Mouse (Mus musculus): ENCODE results near the gene Ccl17. TPM values are rescaled to one million over a fixed set of nuclear protein-coding genes. Genes with fewer than 3 reads are reported as not detected.

The Ccl17 gene
- polyA plus RNA-seq, 1 experiment from 2014 or later, result 0.32 TPM

GRCm38 (mm10) chr8:94794782-94795181 lies 15.5 kb upstream of the Ccl17 start:
- 92% methylated on average over 2 of the region's 2 CpGs for WGBS
- H3K4me3 ChIP-seq, result no peak overlapping the region
- H3K4me1 ChIP-seq, result no peaks in the 10 kb centered on the region
- no peak for ATAC-seq (ENCODE audit: borderline replicate concordance, extremely low read depth, low FRiP score, low TSS enrichment)
- no peaks in the 10 kb centered on the region for H3K27me3 ChIP-seq
- H3K9me3 ChIP-seq, result no peaks in the 10 kb centered on the region
- H3K4me2 ChIP-seq, result no peak overlapping the region
- H3K27ac ChIP-seq, result no peak overlapping the region
- H3K36me3 ChIP-seq, result no peaks in the 10 kb centered on the region
- H3K9ac ChIP-seq, result no peak overlapping the region

- Histone ChIP-seq H3K36me3 (no peaks in the 10 kb centered on the region), H3K4me2 (no peak overlapping the region), H3K9ac (no peak overlapping the region), H3K27me3 (no peaks in the 10 kb centered on the region), H3K4me1 (peaks cover 4% of the 10 kb centered on the region; the same call in 1 of the 2 replicates), H3K4me3 (no peak overlapping the region), H3K9me3 (no peaks in the 10 kb centered on the region), H3K27ac (no peak overlapping the region)
- 53% methylated on average over 7 of the region's 7 CpGs for WGBS
- ATAC-seq (ENCODE audit: borderline replicate concordance, extremely low read depth, low FRiP score, low TSS enrichment), result no peak
Measured at GRCm38 (mm10) chr8:94800278-94800968, 9.8 kb upstream of the Ccl17 start.

- H3K9ac ChIP-seq, result no peak overlapping the region
Measured at GRCm38 (mm10) chr8:94801293-94802095, 8.8 kb upstream of the Ccl17 start.

GRCm38 (mm10) chr8:94802375-94802774 lies 7.9 kb upstream of the Ccl17 start:
- no peak overlapping the region for H3K9ac ChIP-seq
- 49% methylated on average over 4 of the region's 4 CpGs for WGBS
- H3K4me1 ChIP-seq, result peaks cover 4% of the 10 kb centered on the region; the same call in 1 of the 2 replicates
- H3K36me3 ChIP-seq, result no peaks in the 10 kb centered on the region
- H3K4me2 ChIP-seq, result no peak overlapping the region
- no peak for ATAC-seq (ENCODE audit: borderline replicate concordance, extremely low read depth, low FRiP score, low TSS enrichment)
- no peak overlapping the region for H3K27ac ChIP-seq
- no peaks in the 10 kb centered on the region for H3K27me3 ChIP-seq
- H3K9me3 ChIP-seq, result no peaks in the 10 kb centered on the region
- H3K4me3 ChIP-seq, result no peak overlapping the region

More at GRCm38 (mm10) chr8:94801293-94802095, 8.8 kb upstream of the Ccl17 start:
- no peak overlapping the region for H3K4me3 ChIP-seq
- H3K4me1 ChIP-seq, result peaks cover 4% of the 10 kb centered on the region; the same call in 1 of the 2 replicates
- H3K27ac ChIP-seq, result no peak overlapping the region
- H3K27me3 ChIP-seq, result no peaks in the 10 kb centered on the region
- WGBS, result 33% methylated on average over 14 of the region's 14 CpGs
- H3K36me3 ChIP-seq, result no peaks in the 10 kb centered on the region
- peak overlapping the region; percentile 31; the same call in 1 of the 2 replicates for H3K4me2 ChIP-seq
- H3K9me3 ChIP-seq, result no peaks in the 10 kb centered on the region
- ATAC-seq (ENCODE audit: borderline replicate concordance, extremely low read depth, low FRiP score, low TSS enrichment), result no peak; the same call in 1 of the 2 replicates

GRCm38 (mm10) chr8:94803551-94803950 lies 6.7 kb upstream of the Ccl17 start:
- H3K9me3 ChIP-seq, result no peaks in the 10 kb centered on the region
- no peak for ATAC-seq (ENCODE audit: borderline replicate concordance, extremely low read depth, low FRiP score, low TSS enrichment)
- H3K36me3 ChIP-seq, result no peaks in the 10 kb centered on the region
- H3K27ac ChIP-seq, result no peak overlapping the region
- H3K4me3 ChIP-seq, result no peak overlapping the region
- H3K9ac ChIP-seq, result no peak overlapping the region
- 64% methylated on average over 6 of the region's 6 CpGs for WGBS
- peaks cover 4% of the 10 kb centered on the region; the same call in 1 of the 2 replicates for H3K4me1 ChIP-seq
- no peak overlapping the region for H3K4me2 ChIP-seq
- H3K27me3 ChIP-seq, result no peaks in the 10 kb centered on the region

- Histone ChIP-seq H3K4me3 (no peak overlapping the region), H3K9ac (no peak overlapping the region), H3K27ac (no peak overlapping the region), H3K4me2 (no peak overlapping the region), H3K4me1 (peaks cover 4% of the 10 kb centered on the region; the same call in 1 of the 2 replicates), H3K9me3 (no peaks in the 10 kb centered on the region), H3K36me3 (no peaks in the 10 kb centered on the region), H3K27me3 (no peaks in the 10 kb centered on the region)
- ATAC-seq (ENCODE audit: borderline replicate concordance, extremely low read depth, low FRiP score, low TSS enrichment), result no peak
- 56% methylated on average over 10 of the region's 10 CpGs for WGBS
Measured at GRCm38 (mm10) chr8:94804546-94805340, 5.5 kb upstream of the Ccl17 start.

GRCm38 (mm10) chr8:94805811-94806210 lies 4.4 kb upstream of the Ccl17 start:
- H3K36me3 ChIP-seq, result no peaks in the 10 kb centered on the region
- 65% methylated on average over 4 of the region's 4 CpGs for whole genome bisulfite sequencing
- ATAC-seq (ENCODE audit: borderline replicate concordance, extremely low read depth, low FRiP score, low TSS enrichment), result no peak
- no peak overlapping the region for H3K4me3 ChIP-seq
- no peak overlapping the region for H3K9ac ChIP-seq
- H3K9me3 ChIP-seq, result no peaks in the 10 kb centered on the region
- peaks cover 4% of the 10 kb centered on the region; the same call in 1 of the 2 replicates for H3K4me1 ChIP-seq
- no peaks in the 10 kb centered on the region for H3K27me3 ChIP-seq
- no peak overlapping the region for H3K4me2 ChIP-seq
- H3K27ac ChIP-seq, result no peak overlapping the region

- Histone ChIP-seq H3K4me1 (no peaks in the 10 kb centered on the region), H3K9me3 (no peaks in the 10 kb centered on the region), H3K27ac (no peak overlapping the region), H3K9ac (no peak overlapping the region), H3K4me2 (no peak overlapping the region), H3K4me3 (no peak overlapping the region), H3K36me3 (no peaks in the 10 kb centered on the region), H3K27me3 (no peaks in the 10 kb centered on the region)
- no peak for ATAC-seq (ENCODE audit: borderline replicate concordance, extremely low read depth, low FRiP score, low TSS enrichment)
- WGBS, result 54% methylated on average over 7 of the region's 7 CpGs
Measured at GRCm38 (mm10) chr8:94807506-94807905, 2.7 kb upstream of the Ccl17 start.

GRCm38 (mm10) chr8:94808372-94808771 lies 1.9 kb upstream of the Ccl17 start:
- H3K9ac ChIP-seq, result no peak overlapping the region
- ATAC-seq (ENCODE audit: borderline replicate concordance, extremely low read depth, low FRiP score, low TSS enrichment), result no peak
- H3K36me3 ChIP-seq, result no peaks in the 10 kb centered on the region
- H3K4me3 ChIP-seq, result no peak overlapping the region
- no peaks in the 10 kb centered on the region for H3K9me3 ChIP-seq
- no peaks in the 10 kb centered on the region for H3K27me3 ChIP-seq
- WGBS, result 70% methylated on average over 6 of the region's 6 CpGs
- no peak overlapping the region for H3K27ac ChIP-seq
- no peaks in the 10 kb centered on the region for H3K4me1 ChIP-seq
- no peak overlapping the region for H3K4me2 ChIP-seq

- Histone ChIP-seq H3K27ac (no peak overlapping the region), H3K4me3 (no peak overlapping the region), H3K4me2 (no peak overlapping the region), H3K4me1 (no peaks in the 10 kb centered on the region), H3K9ac (no peak overlapping the region), H3K27me3 (no peaks in the 10 kb centered on the region), H3K36me3 (no peaks in the 10 kb centered on the region), H3K9me3 (no peaks in the 10 kb centered on the region)
- no peak for ATAC-seq (ENCODE audit: borderline replicate concordance, extremely low read depth, low FRiP score, low TSS enrichment)
- 63% methylated on average over 5 of the region's 5 CpGs for WGBS
Measured at GRCm38 (mm10) chr8:94810855-94811254, 602 bp downstream of the Ccl17 start.

GRCm38 (mm10) chr8:94811654-94812053 lies 1.4 kb downstream of the Ccl17 start:
- no peak overlapping the region for H3K27ac ChIP-seq
- 55% methylated on average over 6 of the region's 6 CpGs for WGBS
- H3K4me1 ChIP-seq, result no peaks in the 10 kb centered on the region
- H3K9me3 ChIP-seq, result no peaks in the 10 kb centered on the region
- ATAC-seq (ENCODE audit: borderline replicate concordance, extremely low read depth, low FRiP score, low TSS enrichment), result no peak
- no peak overlapping the region for H3K9ac ChIP-seq
- no peaks in the 10 kb centered on the region for H3K36me3 ChIP-seq
- no peak overlapping the region for H3K4me3 ChIP-seq
- H3K4me2 ChIP-seq, result no peak overlapping the region
- H3K27me3 ChIP-seq, result no peaks in the 10 kb centered on the region

Measured in lung, embryonic 15.5 days (tissue).